In the genomic region with DNA sequence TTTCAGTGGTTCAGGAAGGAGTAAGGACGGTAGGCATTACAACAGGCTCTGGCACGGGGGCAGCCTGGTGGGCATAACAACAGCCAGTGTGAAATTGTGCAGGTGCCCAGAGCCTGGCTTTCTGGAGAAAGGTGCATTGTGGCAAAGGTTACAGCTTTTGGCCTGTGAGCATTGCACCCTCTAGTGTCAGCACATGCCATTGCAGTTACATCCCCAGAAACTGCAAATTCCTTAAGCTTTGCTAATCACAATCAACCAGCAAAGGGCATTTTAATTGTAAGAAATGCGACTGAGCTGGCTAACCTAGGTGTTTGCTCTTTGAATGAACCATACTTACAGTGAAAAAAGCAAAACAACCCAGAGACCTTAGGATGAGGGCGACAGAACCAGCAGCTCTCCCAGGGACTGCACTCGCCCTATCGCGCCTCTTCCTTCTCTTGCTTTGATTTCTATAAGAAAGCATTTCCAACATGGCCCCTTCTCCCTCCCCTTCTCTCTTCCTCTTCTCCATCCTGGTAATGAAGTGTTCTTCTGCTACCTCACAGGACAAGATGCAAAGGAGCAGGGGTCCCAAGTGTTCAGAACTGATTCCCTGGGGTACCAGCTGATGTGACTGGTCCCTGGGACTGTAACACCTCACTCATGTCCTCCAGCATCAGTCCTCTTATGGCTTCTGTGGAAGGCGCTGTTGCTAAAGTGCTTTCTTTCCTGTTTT, we compare ENCODE assay signal across 8 mouse cellular contexts. TPM values are rescaled to one million over a fixed set of nuclear protein-coding genes. Genes with fewer than 3 reads are reported as not detected.
DNase-seq lines count a peak whose midpoint lies in the region; ATAC-seq and TF ChIP-seq lines count a peak whose summit lies in the region.

No protein-coding gene starts in this region.

- intact Hi-C loops in heart, postnatal 14 days (cut with DNase I), result no loop called here

- peak overlapping the region; percentile 60 for H3K4me2 ChIP-seq in embryonic facial prominence, embryonic 14.5 days (ENCODE audit: low read depth, low read length)

- H3K9me3 ChIP-seq in embryonic facial prominence, embryonic 14.5 days (ENCODE audit: control insufficient read depth, low read length), result no peaks in the 10 kb centered on the region
- no peaks in the 10 kb centered on the region for H3K9me3 ChIP-seq in megakaryocyte, embryonic 14.5 days

- no peak for TF ChIP-seq POLR2A in bone marrow macrophage, adult 2 months (IDR thresholded peaks at IDR 0.05; ENCODE audit: borderline replicate concordance, low read depth, low read length)

- peak; percentile 16; the same call in 1 of the 2 replicates for ATAC-seq in embryonic facial prominence, embryonic 14.5 days (ENCODE audit: low read depth)

- no peak overlapping the region for H3K27ac ChIP-seq in bone marrow macrophage, adult 2 months (ENCODE audit: insufficient read depth, low read depth, low read length)
- no peak overlapping the region for H3K27ac ChIP-seq in embryonic facial prominence, embryonic 14.5 days (replicated peaks; ENCODE audit: low read depth, low read length)

- no peaks in the 10 kb centered on the region for H3K36me3 ChIP-seq in embryonic facial prominence, embryonic 14.5 days (ENCODE audit: control insufficient read depth, insufficient read depth, low read length)
- no peaks in the 10 kb centered on the region for H3K36me3 ChIP-seq in megakaryocyte, embryonic 14.5 days (replicated peaks; ENCODE audit: low read length)

- peak overlapping the region; percentile 47 for H3K4me3 ChIP-seq in bone marrow macrophage, adult 2 months (ENCODE audit: insufficient read depth, low read length)
- H3K4me3 ChIP-seq in embryonic facial prominence, embryonic 14.5 days (ENCODE audit: low read depth, low read length), result peak overlapping the region; percentile 32
- H3K4me3 ChIP-seq in megakaryocyte, embryonic 14.5 days (replicated peaks), result peak overlapping the region; percentile 80

- no peak overlapping the region for H3K9ac ChIP-seq in embryonic facial prominence, embryonic 14.5 days (ENCODE audit: low read depth, low read length)

- WGBS in embryonic facial prominence, embryonic 14.5 days, result 2% methylated on average over 8 of the region's 8 CpGs

- DNase-seq in left cerebral cortex, adult 18-20 months (ENCODE audit: low spot score in 2 of 2), result peak; percentile 47 to 49
- no peak for DNase-seq in left cerebral cortex, adult 8-10 months (ENCODE audit: low spot score in 2 of 2)
- DNase-seq in embryonic facial prominence, embryonic 14.5 days (ENCODE audit: low spot score), result no peak
- DNase-seq in heart, postnatal 14 days, result peak; percentile 48 to 60
- peak; percentile 62 to 66 for DNase-seq in kidney, postnatal 25 days
- DNase-seq in spleen, postnatal 4 days (ENCODE audit: low spot score in 2 of 2), result peak; percentile 27 to 67

- peak; percentile 81 for TF ChIP-seq CTCF in bone marrow macrophage, adult 2 months (IDR thresholded peaks at IDR 0.05; ENCODE audit: low read depth, low read length)

- peaks cover 26% of the 10 kb centered on the region for H3K4me1 ChIP-seq in bone marrow macrophage, adult 2 months (ENCODE audit: control insufficient read depth, insufficient read depth, low read length)
- H3K4me1 ChIP-seq in embryonic facial prominence, embryonic 14.5 days (ENCODE audit: control insufficient read depth, insufficient read depth, low read length), result peaks cover 9% of the 10 kb centered on the region; the same call in 1 of the 2 replicates
- H3K4me1 ChIP-seq in megakaryocyte, embryonic 14.5 days, result peaks cover 15% of the 10 kb centered on the region

- peaks cover 14% of the 10 kb centered on the region for H3K27me3 ChIP-seq in embryonic facial prominence, embryonic 14.5 days (replicated peaks; ENCODE audit: control insufficient read depth, insufficient read depth, low read length)
- peaks cover 68% of the 10 kb centered on the region for H3K27me3 ChIP-seq in megakaryocyte, embryonic 14.5 days (replicated peaks)

RNA-seq across cellular contexts. Expression of gene Rhou, which starts 25.3 kb away (rescaled TPM):
- 10 to 100 TPM; 37.7 to 43.3 TPM for total RNA-seq in left cerebral cortex, adult 18-20 months (2021)
- total RNA-seq in left cerebral cortex, adult 8-10 months (2022), result 10 to 100 TPM; 46.1 to 56.0 (median 49.3) TPM
- 0.21 and 0.55 TPM in 2 replicates for polyA plus RNA-seq in bone marrow macrophage, adult 2 months (2012; ENCODE audit: insufficient read depth, insufficient read length, missing spikeins)
- polyA plus RNA-seq in embryonic facial prominence, embryonic 14.5 days (2014; fragmentation: Nextera tagmentation; extraction: Ambion mirVana), result 9.5 and 9.6 TPM in 2 replicates
- 1 to 10 TPM; 7.5 to 9.9 TPM for total RNA-seq in heart, postnatal 14 days (2021)
- polyA plus RNA-seq in megakaryocyte, embryonic 14.5 days (2012; ENCODE audit: insufficient read depth, low replicate concordance), result 0.11 TPM in 1 of 2 replicates, not detected in the other

Comparison
In these comparisons a context has a peak if more than half of its experiments do, and no peak if none do; other contexts are left out.
1. DNase-seq: peak in left cerebral cortex, adult 18-20 months (2 of 2), heart, postnatal 14 days (2 of 2), kidney, postnatal 25 days (2 of 2) and spleen, postnatal 4 days (2 of 2); none in left cerebral cortex, adult 8-10 months (0 of 2) and embryonic facial prominence, embryonic 14.5 days (single experiment).
2. Peak in every context shown above with its lines, with median percentiles within 50 percentile points of each other: H3K4me3 ChIP-seq.